Mouse (Mus musculus): ENCODE results near the gene Bscl2.

DNA sequence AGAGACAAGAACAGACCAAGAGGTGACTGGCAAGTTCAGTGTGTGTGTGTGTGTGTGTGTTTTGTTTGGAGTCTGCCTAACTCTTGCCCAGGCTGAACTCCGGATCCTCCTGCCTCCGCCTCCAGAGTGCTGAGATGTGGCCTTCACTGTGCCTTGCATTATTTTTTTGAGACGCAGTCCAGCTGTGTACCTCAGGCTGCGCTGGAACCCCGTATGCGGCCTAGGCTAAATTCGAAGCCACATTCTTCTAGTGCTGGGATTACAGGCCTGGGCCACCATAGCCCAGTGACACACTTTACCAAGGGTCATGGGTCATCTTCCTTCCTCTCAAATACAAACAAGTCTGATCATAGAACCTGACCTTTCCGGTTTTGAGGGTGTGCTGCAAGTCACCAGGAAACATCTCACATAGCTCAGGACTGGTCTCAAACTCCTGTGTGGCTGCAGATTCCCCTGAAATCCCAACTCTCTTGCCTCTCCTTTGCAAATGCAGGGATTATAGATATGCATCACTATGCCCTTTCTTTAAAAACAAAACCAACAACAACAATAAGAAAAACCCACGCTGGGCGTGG, 35.1 kb downstream of the Bscl2 start:
- TF ChIP-seq CTCF (IDR thresholded peaks at IDR 0.05; ENCODE audit: low read depth, low read length) (no peak), POLR2A (IDR thresholded peaks at IDR 0.05; ENCODE audit: borderline replicate concordance, low read depth, low read length) (no peak)
